Mouse (Mus musculus): Measurements from ENCODE around the gene Spint4. TPM values are rescaled to one million over a fixed set of nuclear protein-coding genes. Genes with fewer than 3 reads are reported as not detected.

Spint4 gene
- total and polyA plus RNA-seq, 3 experiments = not detected

GRCm38 (mm10) chr2:164739876-164740275, 41.6 kb downstream of the Spint4 start:
- Histone ChIP-seq H3K9me3 (replicated peaks; ENCODE audit: low read length) (no peaks in the 10 kb centered on the region), H3K27me3 (replicated peaks) (peaks cover 91% of the 10 kb centered on the region), H3K4me3 (replicated peaks in 1 of 3; ENCODE audit: low read depth in 2 of 3, low read length in 2 of 3, poor library complexity in 1 of 3) (no peak overlapping the region), H3K9ac (ENCODE audit: insufficient read depth, low read depth) (no peak overlapping the region), H3K36me3 (replicated peaks in 1 of 2; ENCODE audit: control insufficient read depth in 1 of 2, insufficient read depth in 1 of 2, low read length in 1 of 2) (no peaks in the 10 kb centered on the region), H3K4me1 (ENCODE audit: control insufficient read depth in 1 of 2, insufficient read depth in 2 of 2) (peaks cover under 1 to 1% of the 10 kb centered on the region in 2 experiments; a peak in 2 of 4 replicates), H3K79me2 (replicated peaks; ENCODE audit: control insufficient read depth, extremely low read depth, insufficient read depth, poor library complexity, severe bottlenecking) (no peaks in the 10 kb centered on the region), H3K27ac (ENCODE audit: insufficient read depth, low read depth) (no peak overlapping the region), H3K4me2 (ENCODE audit: insufficient read depth, low read depth, poor library complexity, severe bottlenecking) (no peak overlapping the region)
- no peak for DNase-seq (ENCODE audit: extremely low read depth)
- TF ChIP-seq ETS1 (conservative IDR thresholded peaks at IDR 0.05; ENCODE audit: low read depth, low read length) = no peak
- TF ChIP-seq USF1 (IDR thresholded peaks at IDR 0.05; ENCODE audit: low read depth, low read length) = no peak
- TF ChIP-seq TCF12 (IDR thresholded peaks at IDR 0.05; ENCODE audit: low read depth, low read length) = no peak
- TF ChIP-seq SMC3 (IDR thresholded peaks at IDR 0.05; ENCODE audit: low read depth, low read length) = no peak
- no peak for TF ChIP-seq MAFK (IDR thresholded peaks at IDR 0.05; ENCODE audit: insufficient replicate concordance, low read length)
- no peak for TF ChIP-seq SIN3A (IDR thresholded peaks at IDR 0.05; ENCODE audit: low read length)
- no peak for TF ChIP-seq RCOR1 (conservative IDR thresholded peaks at IDR 0.05; ENCODE audit: low read depth, low read length)
- TF ChIP-seq MEF2A (IDR thresholded peaks at IDR 0.05; ENCODE audit: borderline replicate concordance, low read depth, low read length) = no peak
- no peak for TF ChIP-seq UBTF (IDR thresholded peaks at IDR 0.05; ENCODE audit: low read depth, low read length)
- no peak for TF ChIP-seq RAD21 (IDR thresholded peaks at IDR 0.05; ENCODE audit: low read depth, low read length)
- dilution Hi-C loops (cut with MboI; ENCODE audit: extremely low pct_ligation_motif_present, extremely low pct_unique_long_range_greater_than_20kb, low sequenced_read_pairs) = no loop called here
- in situ Hi-C loops (cut with MboI; ENCODE audit: low pct_ligation_motif_present, low pct_unique_long_range_greater_than_20kb, low sequenced_read_pairs) = loop anchor here (25.0 kb wide), 1 partner anchor 328 kb away; the partner anchor contains the start of genes Matn4 and Rbpjl

- no peak for DNase-seq (ENCODE audit: extremely low read depth)
- peak overlapping the region; percentile 24; the same call in 1 of the 2 replicates for H3K9ac ChIP-seq (ENCODE audit: insufficient read depth, low read depth)
- H3K27ac ChIP-seq (ENCODE audit: insufficient read depth, low read depth) = no peak overlapping the region
- dilution Hi-C loops (cut with MboI; ENCODE audit: extremely low pct_ligation_motif_present, extremely low pct_unique_long_range_greater_than_20kb, low sequenced_read_pairs) = no loop called here
- no peaks in the 10 kb centered on the region for H3K9me3 ChIP-seq (replicated peaks; ENCODE audit: low read length)
- peaks cover 6 to 19% of the 10 kb centered on the region in 2 experiments; a peak in 3 of 4 replicates for H3K4me1 ChIP-seq (ENCODE audit: control insufficient read depth in 1 of 2, insufficient read depth in 2 of 2)
- peak overlapping the region; percentile 73 for H3K4me2 ChIP-seq (ENCODE audit: insufficient read depth, low read depth, poor library complexity, severe bottlenecking)
- H3K79me2 ChIP-seq (replicated peaks; ENCODE audit: control insufficient read depth, extremely low read depth, insufficient read depth, poor library complexity, severe bottlenecking) = peaks cover 7% of the 10 kb centered on the region
- TF ChIP-seq MYC (IDR thresholded peaks at IDR 0.05; ENCODE audit: low read depth, low read length) (no peak), KAT2A (IDR thresholded peaks at IDR 0.05; ENCODE audit: insufficient replicate concordance, low read length) (no peak), MXI1 (IDR thresholded peaks at IDR 0.05; ENCODE audit: low read depth, low read length) (no peak), MAX (IDR thresholded peaks at IDR 0.05; ENCODE audit: low read length) (no peak), ETS1 (conservative IDR thresholded peaks at IDR 0.05; ENCODE audit: low read depth, low read length) (no peak), SIN3A (IDR thresholded peaks at IDR 0.05; ENCODE audit: low read length) (no peak), NELFE (IDR thresholded peaks at IDR 0.05; ENCODE audit: low read depth, low read length) (no peak), ELF1 (IDR thresholded peaks at IDR 0.05; ENCODE audit: low read depth, low read length) (no peak), E2F4 (IDR thresholded peaks at IDR 0.05; ENCODE audit: insufficient replicate concordance, low read depth, low read length) (no peak), IRF4 (IDR thresholded peaks at IDR 0.05; ENCODE audit: low read depth, low read length) (no peak), HCFC1 (IDR thresholded peaks at IDR 0.05; ENCODE audit: low read depth, low read length) (no peak), ZMIZ1 (IDR thresholded peaks at IDR 0.05; ENCODE audit: low read depth, low read length) (no peak), USF2 (conservative IDR thresholded peaks at IDR 0.05; ENCODE audit: low read depth, low read length) (no peak), USF1 (IDR thresholded peaks at IDR 0.05; ENCODE audit: low read depth, low read length) (no peak)
- in situ Hi-C loops (cut with MboI; ENCODE audit: low pct_ligation_motif_present, low pct_unique_long_range_greater_than_20kb, low sequenced_read_pairs) = loop anchor here (25.0 kb wide), 1 partner anchor 333 kb away; the partner anchor contains the start of genes Matn4 and Rbpjl
- H3K27me3 ChIP-seq (replicated peaks) = peaks cover 52% of the 10 kb centered on the region
- H3K4me3 ChIP-seq (replicated peaks in 1 of 3; ENCODE audit: low read depth in 2 of 3, low read length in 2 of 3, poor library complexity in 1 of 3) = peak overlapping the region; percentile 66 to 96 (median 96)
- peaks cover 12 to 27% of the 10 kb centered on the region in 2 experiments for H3K36me3 ChIP-seq (replicated peaks in 1 of 2; ENCODE audit: control insufficient read depth in 1 of 2, insufficient read depth in 1 of 2, low read length in 1 of 2)
Observed at GRCm38 (mm10) chr2:164744987-164745386, 46.7 kb downstream of the Spint4 start.
